Mouse (Mus musculus): ENCODE data around the gene Igsf21. TPM values are rescaled to one million over a fixed set of nuclear protein-coding genes. Genes with fewer than 3 reads are reported as not detected.

Igsf21 gene
- polyA plus RNA-seq, 1 experiment from 2014 or later = 30.0 TPM

DNA sequence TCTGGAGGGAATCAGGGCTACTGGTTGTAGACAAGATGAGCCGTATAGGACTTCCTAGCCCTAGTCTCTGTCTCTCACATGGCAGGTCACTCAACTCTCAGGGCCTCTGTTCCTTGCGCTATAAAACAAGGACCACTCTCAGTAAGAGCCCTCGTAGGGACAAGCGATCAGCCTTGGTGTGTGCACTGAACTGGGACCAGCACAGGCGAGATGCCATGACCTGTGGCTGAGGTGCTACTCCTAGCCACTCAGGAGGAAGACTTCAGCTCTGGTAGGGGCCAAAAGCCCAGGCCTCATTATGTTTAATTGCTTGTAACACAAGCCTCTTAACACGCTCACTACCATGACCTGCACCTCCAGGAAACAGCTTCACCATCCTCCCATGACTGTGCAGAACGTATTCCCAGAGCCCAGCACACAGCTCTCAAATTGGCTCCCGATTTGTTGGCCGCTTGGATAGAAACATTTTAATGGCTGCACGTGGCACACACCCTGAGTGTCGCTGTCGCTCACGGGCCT is 183.4 kb downstream of the Igsf21 start:
- H3K36me3 ChIP-seq (ENCODE audit: control insufficient read depth, insufficient read depth, low read length) = no peaks in the 10 kb centered on the region
- H3K27me3 ChIP-seq (replicated peaks; ENCODE audit: control insufficient read depth, insufficient read depth, low read length) = no peaks in the 10 kb centered on the region
- no peak for DNase-seq (ENCODE audit: low spot score)
- no peak overlapping the region for H3K4me2 ChIP-seq (ENCODE audit: low read length)
- no peaks in the 10 kb centered on the region for H3K4me1 ChIP-seq (ENCODE audit: control insufficient read depth, insufficient read depth, low read length)
- ATAC-seq = no peak
- H3K9me3 ChIP-seq (replicated peaks; ENCODE audit: control insufficient read depth, low read length) = no peaks in the 10 kb centered on the region
- H3K9ac ChIP-seq (ENCODE audit: low read length) = no peak overlapping the region
- 0 out of 2 replicates have a peak overlapping the region, but pooled peaks have one; percentile 18 for H3K27ac ChIP-seq (ENCODE audit: low read depth, low read length)
- WGBS = 76% methylated on average over 13 of the region's 13 CpGs
- H3K4me3 ChIP-seq (ENCODE audit: low read depth, low read length) = no peak overlapping the region

GRCm38 (mm10) chr4:140060251-140060650 is 186.3 kb downstream of the Igsf21 start:
- no peaks in the 10 kb centered on the region for H3K9me3 ChIP-seq (replicated peaks; ENCODE audit: control insufficient read depth, low read length)
- H3K36me3 ChIP-seq (ENCODE audit: control insufficient read depth, insufficient read depth, low read length) = no peaks in the 10 kb centered on the region
- no peak for ATAC-seq
- no peak overlapping the region for H3K4me2 ChIP-seq (ENCODE audit: low read length)
- no peak for DNase-seq (ENCODE audit: low spot score)
- no peaks in the 10 kb centered on the region for H3K27me3 ChIP-seq (replicated peaks; ENCODE audit: control insufficient read depth, insufficient read depth, low read length)
- no peak overlapping the region for H3K27ac ChIP-seq (ENCODE audit: low read depth, low read length)
- H3K4me1 ChIP-seq (ENCODE audit: control insufficient read depth, insufficient read depth, low read length) = no peaks in the 10 kb centered on the region
- H3K9ac ChIP-seq (ENCODE audit: low read length) = no peak overlapping the region
- 78% methylated on average over 5 of the region's 5 CpGs for WGBS
- H3K4me3 ChIP-seq (ENCODE audit: low read depth, low read length) = no peak overlapping the region

DNA sequence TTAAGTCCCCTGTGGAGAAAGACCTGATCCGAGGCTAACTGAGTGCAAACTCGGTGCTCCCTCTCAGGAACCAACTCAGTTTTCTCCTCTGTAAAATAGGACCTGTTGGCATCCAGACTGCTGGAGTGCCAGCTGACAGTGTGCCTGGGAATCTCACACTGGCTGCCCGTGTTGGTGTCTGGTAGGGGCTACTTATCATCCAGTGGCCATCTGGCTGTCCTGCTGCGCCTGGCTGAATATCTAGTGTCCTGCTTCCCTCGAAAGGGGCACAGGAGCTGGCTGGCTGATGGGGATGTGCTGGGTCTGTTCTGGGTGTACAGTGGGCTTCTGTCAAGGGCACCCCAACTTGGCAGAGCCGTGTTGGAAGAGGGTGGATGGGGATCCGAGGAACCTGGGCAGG is 193.5 kb downstream of the Igsf21 start:
- no peak overlapping the region for H3K9ac ChIP-seq (ENCODE audit: low read length)
- WGBS = 82% methylated on average over 7 of the region's 7 CpGs
- no peak overlapping the region for H3K4me3 ChIP-seq (ENCODE audit: low read depth, low read length)
- no peak for ATAC-seq
- no peaks in the 10 kb centered on the region for H3K4me1 ChIP-seq (ENCODE audit: control insufficient read depth, insufficient read depth, low read length)
- no peak for DNase-seq (ENCODE audit: low spot score)
- no peaks in the 10 kb centered on the region for H3K27me3 ChIP-seq (replicated peaks; ENCODE audit: control insufficient read depth, insufficient read depth, low read length)
- H3K36me3 ChIP-seq (ENCODE audit: control insufficient read depth, insufficient read depth, low read length) = no peaks in the 10 kb centered on the region
- H3K4me2 ChIP-seq (ENCODE audit: low read length) = no peak overlapping the region
- no peaks in the 10 kb centered on the region; the same call in 1 of the 2 replicates for H3K9me3 ChIP-seq (replicated peaks; ENCODE audit: control insufficient read depth, low read length)
- H3K27ac ChIP-seq (ENCODE audit: low read depth, low read length) = no peak overlapping the region

GRCm38 (mm10) chr4:140052575-140052974 is 194.0 kb downstream of the Igsf21 start:
- Histone ChIP-seq H3K27ac (ENCODE audit: low read depth, low read length) (no peak overlapping the region), H3K27me3 (replicated peaks; ENCODE audit: control insufficient read depth, insufficient read depth, low read length) (no peaks in the 10 kb centered on the region), H3K9me3 (replicated peaks; ENCODE audit: control insufficient read depth, low read length) (no peaks in the 10 kb centered on the region; the same call in 1 of the 2 replicates), H3K36me3 (ENCODE audit: control insufficient read depth, insufficient read depth, low read length) (no peaks in the 10 kb centered on the region), H3K4me1 (ENCODE audit: control insufficient read depth, insufficient read depth, low read length) (no peaks in the 10 kb centered on the region), H3K4me2 (ENCODE audit: low read length) (no peak overlapping the region), H3K4me3 (ENCODE audit: low read depth, low read length) (no peak overlapping the region), H3K9ac (ENCODE audit: low read length) (no peak overlapping the region)
- ATAC-seq = no peak
- DNase-seq (ENCODE audit: low spot score) = no peak
- 59% methylated on average over 11 of the region's 11 CpGs for WGBS

DNA sequence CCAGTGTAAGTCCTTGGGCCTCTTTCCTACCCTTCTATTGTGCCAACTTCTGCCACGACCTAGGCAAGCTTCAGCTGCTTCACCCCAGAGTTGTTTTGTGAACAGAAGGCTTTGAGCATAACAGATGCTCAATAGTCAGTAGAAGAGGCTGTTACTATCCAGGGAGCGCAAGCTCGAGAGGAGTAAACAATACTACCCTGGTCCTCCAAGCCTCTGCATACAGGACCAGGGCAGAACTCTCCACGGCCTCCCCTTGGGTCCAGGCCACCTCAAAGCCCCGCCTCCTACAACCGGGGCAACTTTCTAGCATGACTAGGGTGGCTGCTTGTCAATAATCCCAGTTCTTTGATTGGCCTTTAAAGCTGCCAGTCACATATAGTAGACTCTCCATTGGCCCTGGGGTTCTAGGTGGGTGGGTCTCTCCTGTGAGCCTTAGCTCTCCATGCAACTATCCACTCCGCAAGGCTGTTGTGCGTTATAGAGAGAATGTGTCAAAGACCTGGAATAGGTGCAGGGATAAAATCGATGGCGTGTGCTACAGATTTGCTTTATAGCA is 198.7 kb downstream of the Igsf21 start:
- Histone ChIP-seq H3K36me3 (ENCODE audit: control insufficient read depth, insufficient read depth, low read length) (no peaks in the 10 kb centered on the region), H3K27ac (ENCODE audit: low read depth, low read length) (no peak overlapping the region), H3K9me3 (replicated peaks; ENCODE audit: control insufficient read depth, low read length) (no peaks in the 10 kb centered on the region; the same call in 1 of the 2 replicates), H3K4me1 (ENCODE audit: control insufficient read depth, insufficient read depth, low read length) (0 out of 2 replicates have a peak, but pooled peaks cover 4% of the 10 kb centered on the region), H3K4me3 (ENCODE audit: low read depth, low read length) (no peak overlapping the region), H3K27me3 (replicated peaks; ENCODE audit: control insufficient read depth, insufficient read depth, low read length) (no peaks in the 10 kb centered on the region), H3K4me2 (ENCODE audit: low read length) (no peak overlapping the region), H3K9ac (ENCODE audit: low read length) (no peak overlapping the region)
- WGBS = 67% methylated on average over 10 of the region's 10 CpGs
- DNase-seq (ENCODE audit: low spot score) (peak; percentile 70), ATAC-seq (peak; percentile 52; the same call in 1 of the 2 replicates)

GRCm38 (mm10) chr4:140043953-140044352 is 202.6 kb downstream of the Igsf21 start:
- no peaks in the 10 kb centered on the region for H3K36me3 ChIP-seq (ENCODE audit: control insufficient read depth, insufficient read depth, low read length)
- no peak overlapping the region for H3K9ac ChIP-seq (ENCODE audit: low read length)
- DNase-seq (ENCODE audit: low spot score) (no peak), ATAC-seq (0 out of 2 replicates have a peak, but pooled peaks have one; percentile 32)
- H3K27ac ChIP-seq (ENCODE audit: low read depth, low read length) = no peak overlapping the region
- no peaks in the 10 kb centered on the region for H3K27me3 ChIP-seq (replicated peaks; ENCODE audit: control insufficient read depth, insufficient read depth, low read length)
- H3K9me3 ChIP-seq (replicated peaks; ENCODE audit: control insufficient read depth, low read length) = peaks cover 8% of the 10 kb centered on the region; the same call in 1 of the 2 replicates
- no peak overlapping the region for H3K4me3 ChIP-seq (ENCODE audit: low read depth, low read length)
- peaks cover 9% of the 10 kb centered on the region for H3K4me1 ChIP-seq (ENCODE audit: control insufficient read depth, insufficient read depth, low read length)
- no peak overlapping the region for H3K4me2 ChIP-seq (ENCODE audit: low read length)
- 41% methylated on average over 12 of the region's 12 CpGs for WGBS

- WGBS = 7% methylated on average over 26 of the region's 26 CpGs
- Histone ChIP-seq H3K27ac (ENCODE audit: low read depth, low read length) (no peak overlapping the region), H3K4me1 (ENCODE audit: control insufficient read depth, insufficient read depth, low read length) (peaks cover 19% of the 10 kb centered on the region), H3K4me3 (ENCODE audit: low read depth, low read length) (no peak overlapping the region), H3K9ac (ENCODE audit: low read length) (no peak overlapping the region), H3K27me3 (replicated peaks; ENCODE audit: control insufficient read depth, insufficient read depth, low read length) (no peaks in the 10 kb centered on the region), H3K4me2 (ENCODE audit: low read length) (peak overlapping the region; percentile 14; the same call in 1 of the 2 replicates), H3K9me3 (replicated peaks; ENCODE audit: control insufficient read depth, low read length) (peaks cover 8% of the 10 kb centered on the region; the same call in 1 of the 2 replicates), H3K36me3 (ENCODE audit: control insufficient read depth, insufficient read depth, low read length) (no peaks in the 10 kb centered on the region)
- no peak for DNase-seq (ENCODE audit: low spot score)
- no peak for ATAC-seq
Observed at GRCm38 (mm10) chr4:140038586-140039411, 207.8 kb downstream of the Igsf21 start.

GRCm38 (mm10) chr4:140037784-140038387 is 208.7 kb downstream of the Igsf21 start:
- Histone ChIP-seq H3K4me1 (ENCODE audit: control insufficient read depth, insufficient read depth, low read length) (peaks cover 19% of the 10 kb centered on the region), H3K27me3 (replicated peaks; ENCODE audit: control insufficient read depth, insufficient read depth, low read length) (no peaks in the 10 kb centered on the region), H3K9me3 (replicated peaks; ENCODE audit: control insufficient read depth, low read length) (peaks cover 8% of the 10 kb centered on the region; the same call in 1 of the 2 replicates), H3K36me3 (ENCODE audit: control insufficient read depth, insufficient read depth, low read length) (no peaks in the 10 kb centered on the region), H3K4me2 (ENCODE audit: low read length) (peak overlapping the region; percentile 14; the same call in 1 of the 2 replicates), H3K4me3 (ENCODE audit: low read depth, low read length) (no peak overlapping the region), H3K9ac (ENCODE audit: low read length) (no peak overlapping the region), H3K27ac (ENCODE audit: low read depth, low read length) (no peak overlapping the region)
- DNase-seq (ENCODE audit: low spot score) (peak; percentile 62), ATAC-seq (peak; percentile 57)
- 1% methylated on average over 13 of the region's 13 CpGs for WGBS
